Mouse (Mus musculus) left cerebral cortex, adult 9 months (tissue): ENCODE measurements around the gene Camsap3.
A peak's percentile ranks its signal among the peaks of the same experiment; 100 is the strongest.

Experiments
- DNase-seq, 2 experiments: peaks; one replicate each; pipeline ENCODE4 v3.0.0; 2022; ENCODE audit warnings: low spot score in 2 of 2

The Camsap3 gene

GRCm38 (mm10) chr8:3600401-3600800 lies 13.3 kb downstream of the Camsap3 start:
- no peak for DNase-seq

GRCm38 (mm10) chr8:3603439-3603838 lies 16.3 kb downstream of the Camsap3 start:
- DNase-seq, result no peak

- no peak for DNase-seq
Measured at GRCm38 (mm10) chr8:3606593-3606992, 19.5 kb downstream of the Camsap3 start.

- DNase-seq, result no peak
Measured at GRCm38 (mm10) chr8:3607822-3608221, 20.7 kb downstream of the Camsap3 start.

- no peak for DNase-seq
Measured at GRCm38 (mm10) chr8:3609046-3609815, 22.1 kb downstream of the Camsap3 start.

- DNase-seq, result no peak
Measured at GRCm38 (mm10) chr8:3609816-3610150, 22.7 kb downstream of the Camsap3 start.

GRCm38 (mm10) chr8:3621199-3621970 lies 34.3 kb downstream of the Camsap3 start, which contains the start of the genes Xab2 and Pet100:
Gene Xab2 (minus strand): TSS chr8:3621316.
Gene Pet100 (plus strand): TSS chr8:3621548.
- DNase-seq, result peak; percentile 99 to 100

GRCm38 (mm10) chr8:3622119-3622518 lies 35.0 kb downstream of the Camsap3 start:
- no peak for DNase-seq

- no peak for DNase-seq
Measured at GRCm38 (mm10) chr8:3625445-3625844, 38.4 kb downstream of the Camsap3 start, which contains the start of gene Pcp2. Gene Pcp2 (minus strand): TSS chr8:3625545.

GRCm38 (mm10) chr8:3626971-3627370 lies 39.9 kb downstream of the Camsap3 start:
- no peak for DNase-seq

- DNase-seq, result peak in 1 of 2 experiments; percentile 31
Measured at GRCm38 (mm10) chr8:3628014-3628413, 40.9 kb downstream of the Camsap3 start.

- DNase-seq, result peak in 1 of 2 experiments; percentile 67
Measured at GRCm38 (mm10) chr8:3630647-3631477, 43.8 kb downstream of the Camsap3 start, which contains the start of gene Stxbp2. Gene Stxbp2 (plus strand): TSS chr8:3630955.

- DNase-seq, result no peak
Measured at GRCm38 (mm10) chr8:3631478-3631875, 44.4 kb downstream of the Camsap3 start.

- peak in 1 of 2 experiments; percentile 25 for DNase-seq
Measured at GRCm38 (mm10) chr8:3645804-3646203, 58.7 kb downstream of the Camsap3 start.

GRCm38 (mm10) chr8:3646824-3647531 lies 59.9 kb downstream of the Camsap3 start:
- no peak for DNase-seq

- DNase-seq, result no peak
Measured at GRCm38 (mm10) chr8:3647561-3647960, 60.5 kb downstream of the Camsap3 start.

GRCm38 (mm10) chr8:3648268-3648667 lies 61.2 kb downstream of the Camsap3 start:
- DNase-seq, result no peak

- no peak for DNase-seq
Measured at GRCm38 (mm10) chr8:3648990-3649389, 61.9 kb downstream of the Camsap3 start.

- DNase-seq, result no peak
Measured at GRCm38 (mm10) chr8:3652845-3653244, 65.8 kb downstream of the Camsap3 start.

GRCm38 (mm10) chr8:3654726-3655508 lies 67.8 kb downstream of the Camsap3 start:
- DNase-seq, result no peak
